Mouse (Mus musculus): Measurements from ENCODE around the gene Fbxo21. TPM values are rescaled to one million over a fixed set of nuclear protein-coding genes. Genes with fewer than 3 reads are reported as not detected.
A peak's percentile ranks its signal among the peaks of the same experiment; 100 is the strongest.

Fbxo21 gene
- total and polyA plus RNA-seq, 3 experiments: 33.6 to 37.8 (median 34.1) TPM

DNA sequence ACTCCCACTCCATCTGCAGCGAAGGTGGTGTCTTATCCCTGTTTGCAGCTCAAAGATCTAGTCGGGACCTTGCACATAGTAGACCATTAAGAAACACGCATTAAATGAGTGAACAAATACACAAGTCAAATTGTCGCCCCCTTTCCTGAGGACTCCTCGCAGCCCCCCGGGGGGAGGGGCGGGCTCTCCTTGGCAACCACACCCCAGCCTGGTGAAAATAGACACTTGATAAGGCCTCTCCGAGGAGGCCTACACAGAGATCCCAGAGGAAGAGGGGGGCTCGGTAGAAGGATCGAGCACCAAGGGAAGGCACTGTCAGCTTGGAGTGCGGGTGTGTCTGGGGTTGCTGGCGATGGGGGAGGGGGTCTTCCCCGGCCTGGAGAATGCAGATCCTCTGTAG lies 49.8 kb downstream of the Fbxo21 start:
- Histone ChIP-seq H3K36me3 (ENCODE audit: control insufficient read depth, insufficient read depth, low read length) (no peaks in the 10 kb centered on the region), H3K4me3 (no peak overlapping the region), H3K79me2 (replicated peaks; ENCODE audit: control insufficient read depth, insufficient read depth, low read length) (no peaks in the 10 kb centered on the region), H3K4me1 (ENCODE audit: control insufficient read depth, insufficient read depth, low read length) (peaks cover 4% of the 10 kb centered on the region), H3K9ac (ENCODE audit: low read depth, low read length) (no peak overlapping the region), H3K27ac (no peak overlapping the region), H3K27me3 (ENCODE audit: control insufficient read depth, insufficient read depth, low read length) (peaks cover 12% of the 10 kb centered on the region)
- WGBS: 6% methylated on average over 13 of the region's 13 CpGs
- TF ChIP-seq POLR2A (IDR thresholded peaks at IDR 0.05; ENCODE audit: insufficient read depth, low read depth, low read length): no peak
- TF ChIP-seq EP300 (IDR thresholded peaks at IDR 0.05; ENCODE audit: insufficient read depth, low read depth, low read length): no peak
- TF ChIP-seq CTCF (IDR thresholded peaks at IDR 0.05): no peak
- intact Hi-C loops (cut with DNase I): loop anchor here (5.0 kb wide), 1 partner anchor 41 kb away; no protein-coding TSS in a partner anchor
- no peak for DNase-seq

DNA sequence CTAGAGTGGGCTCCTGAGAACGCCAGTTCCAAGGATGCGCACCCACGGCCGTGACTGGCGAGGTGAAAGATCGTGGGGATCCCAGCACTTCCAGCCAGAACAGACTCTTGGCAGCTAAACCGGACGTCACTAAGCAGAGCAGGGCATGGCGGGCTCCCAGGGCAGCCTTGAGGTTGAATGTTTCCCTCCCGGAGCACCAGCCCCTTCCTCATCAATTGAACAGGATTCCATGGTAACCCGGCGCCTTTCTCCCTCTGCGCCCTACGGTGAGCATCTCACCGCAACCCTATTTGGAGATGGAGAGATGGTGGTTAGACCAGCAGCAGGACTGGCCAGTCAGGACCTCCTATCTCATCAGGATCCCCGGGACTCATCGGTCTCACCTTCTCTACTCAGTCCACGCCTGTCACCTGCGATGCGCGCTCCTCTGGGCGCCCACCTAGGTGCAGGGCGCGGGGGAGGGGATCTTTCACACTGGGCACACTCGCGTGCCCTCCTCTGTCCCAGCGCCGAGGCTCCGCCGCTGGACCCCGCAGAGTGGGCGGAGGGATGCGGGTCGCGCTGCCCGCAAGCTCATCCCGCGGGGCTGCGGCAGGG lies 50.7 kb downstream of the Fbxo21 start:
- Histone ChIP-seq H3K4me3 (peak overlapping the region; percentile 60), H3K4me1 (ENCODE audit: control insufficient read depth, insufficient read depth, low read length) (peaks cover 4% of the 10 kb centered on the region)
- intact Hi-C loops (cut with DNase I): loop anchor here (5.0 kb wide), 1 partner anchor 40 kb away; no protein-coding TSS in a partner anchor

DNA sequence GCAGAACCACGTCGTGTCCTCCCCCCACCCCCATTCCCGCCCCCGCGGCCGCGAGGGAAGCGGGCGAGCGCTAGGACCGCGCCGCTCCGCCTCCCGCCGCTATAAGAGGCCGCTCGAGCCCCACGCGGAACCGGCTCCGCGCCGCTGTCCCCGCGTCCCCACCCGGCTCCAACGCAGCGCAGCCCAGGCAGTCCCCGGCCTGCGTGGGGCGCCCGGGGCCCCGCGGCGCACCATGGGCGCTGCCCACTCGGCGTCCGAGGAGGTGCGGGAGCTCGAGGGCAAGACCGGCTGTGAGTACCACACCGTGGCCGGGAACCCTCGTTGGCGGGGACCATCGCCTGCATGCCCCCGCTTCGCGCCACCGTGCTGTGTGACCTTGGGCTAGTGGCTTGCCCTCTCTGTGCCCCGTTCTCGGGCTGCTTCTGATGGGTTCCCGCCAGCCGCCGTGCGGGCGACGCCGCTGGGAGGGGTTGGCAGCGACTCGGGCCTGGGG lies 51.2 kb downstream of the Fbxo21 start, which contains the start of gene Tesc:
TSS of gene Tesc (plus strand) at position 46 of the 493 bp plus-strand sequence.
- no peak for TF ChIP-seq CTCF (IDR thresholded peaks at IDR 0.05)
- no peak for TF ChIP-seq EP300 (IDR thresholded peaks at IDR 0.05; ENCODE audit: insufficient read depth, low read depth, low read length)
- TF ChIP-seq POLR2A (IDR thresholded peaks at IDR 0.05; ENCODE audit: insufficient read depth, low read depth, low read length): 0 out of 2 replicates have a peak, but pooled peaks have one; percentile 22
- H3K9ac ChIP-seq (ENCODE audit: low read depth, low read length): peak within 1 kb of the TSS; percentile 70
- 2% methylated on average over 59 of the region's 63 CpGs for WGBS
- peaks cover 4% of the 10 kb centered on the region for H3K4me1 ChIP-seq (ENCODE audit: control insufficient read depth, insufficient read depth, low read length)
- H3K27ac ChIP-seq: peak within 1 kb of the TSS; percentile 76
- H3K27me3 ChIP-seq (ENCODE audit: control insufficient read depth, insufficient read depth, low read length): peaks cover 12% of the 10 kb centered on the region
- peak in 1 of 2 experiments; percentile 59 for DNase-seq
- peak within 1 kb of the TSS; percentile 60 for H3K4me3 ChIP-seq
- intact Hi-C loops (cut with DNase I): loop anchor here (5.0 kb wide), 1 partner anchor 40 kb away; no protein-coding TSS in a partner anchor
- H3K36me3 ChIP-seq (ENCODE audit: control insufficient read depth, insufficient read depth, low read length): no peaks in the 10 kb centered on the region
- H3K79me2 ChIP-seq (replicated peaks; ENCODE audit: control insufficient read depth, insufficient read depth, low read length): no peaks in the 10 kb centered on the region

More for the DNA sequence above, 50.7 kb downstream of the Fbxo21 start:
- 2% methylated on average over 39 of the region's 39 CpGs for WGBS
- H3K79me2 ChIP-seq (replicated peaks; ENCODE audit: control insufficient read depth, insufficient read depth, low read length): no peaks in the 10 kb centered on the region
- no peaks in the 10 kb centered on the region for H3K36me3 ChIP-seq (ENCODE audit: control insufficient read depth, insufficient read depth, low read length)
- H3K27ac ChIP-seq: no peak overlapping the region
- peak in 1 of 2 experiments; percentile 34 for DNase-seq
- no peak for TF ChIP-seq EP300 (IDR thresholded peaks at IDR 0.05; ENCODE audit: insufficient read depth, low read depth, low read length)
- TF ChIP-seq POLR2A (IDR thresholded peaks at IDR 0.05; ENCODE audit: insufficient read depth, low read depth, low read length): no peak
- no peak for TF ChIP-seq CTCF (IDR thresholded peaks at IDR 0.05)
- H3K27me3 ChIP-seq (ENCODE audit: control insufficient read depth, insufficient read depth, low read length): peaks cover 12% of the 10 kb centered on the region
- peak overlapping the region; percentile 11; the same call in 1 of the 2 replicates for H3K9ac ChIP-seq (ENCODE audit: low read depth, low read length)

DNA sequence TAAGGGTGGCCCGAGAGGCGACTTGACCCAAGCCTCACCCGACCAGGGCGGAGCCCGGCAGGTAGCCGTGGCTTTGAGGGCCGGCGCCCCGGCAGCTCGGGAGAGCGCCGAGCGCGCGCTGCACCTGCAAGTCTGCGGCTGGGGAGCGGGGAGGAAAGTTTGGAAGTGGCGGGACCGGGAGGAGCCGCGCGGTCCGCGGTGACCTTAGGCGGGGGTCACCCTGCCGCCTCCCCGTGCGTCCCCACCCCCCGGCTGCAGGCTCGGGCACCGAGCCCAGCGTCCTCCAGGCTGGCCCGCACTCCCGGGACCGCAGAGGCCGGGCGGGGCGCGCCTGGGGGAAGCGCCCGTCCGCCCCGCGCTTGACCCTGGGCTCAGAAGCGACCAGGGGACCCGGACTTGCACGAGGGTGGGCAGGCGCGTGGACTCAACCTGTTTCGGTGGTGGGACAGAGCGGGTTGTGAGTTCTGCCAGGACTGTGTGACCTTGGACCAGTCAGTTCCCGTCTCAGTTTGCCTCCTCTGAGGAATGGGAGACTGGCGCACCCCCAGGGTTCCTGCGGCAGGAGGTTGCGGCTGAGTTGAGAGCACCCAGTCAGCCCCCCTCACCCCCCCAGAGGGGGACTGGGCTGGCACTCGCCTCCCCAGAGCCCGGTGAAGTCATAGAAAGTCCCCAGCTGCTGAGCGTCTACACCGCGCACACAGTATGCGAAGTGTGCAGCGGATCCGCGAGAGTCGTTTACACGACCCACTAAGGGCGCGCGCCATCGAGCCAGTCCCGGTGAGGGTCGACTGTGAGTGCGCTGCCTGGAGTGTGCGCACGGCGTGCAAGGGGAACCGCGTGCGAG lies 51.9 kb downstream of the Fbxo21 start:
- Histone ChIP-seq H3K27me3 (ENCODE audit: control insufficient read depth, insufficient read depth, low read length) (peaks cover 12% of the 10 kb centered on the region), H3K79me2 (replicated peaks; ENCODE audit: control insufficient read depth, insufficient read depth, low read length) (no peaks in the 10 kb centered on the region), H3K9ac (ENCODE audit: low read depth, low read length) (peak overlapping the region; percentile 70), H3K27ac (peak overlapping the region; percentile 76), H3K4me3 (peak overlapping the region; percentile 60), H3K36me3 (ENCODE audit: control insufficient read depth, insufficient read depth, low read length) (no peaks in the 10 kb centered on the region), H3K4me1 (ENCODE audit: control insufficient read depth, insufficient read depth, low read length) (peaks cover 4% of the 10 kb centered on the region)
- intact Hi-C loops (cut with DNase I): loop anchor here (5.0 kb wide), 1 partner anchor 39 kb away; no protein-coding TSS in a partner anchor
- peak; percentile 66 to 71 for DNase-seq
- 1% methylated on average over 79 of the region's 79 CpGs for WGBS
- TF ChIP-seq POLR2A (IDR thresholded peaks at IDR 0.05; ENCODE audit: insufficient read depth, low read depth, low read length) (no peak), CTCF (IDR thresholded peaks at IDR 0.05) (no peak), EP300 (IDR thresholded peaks at IDR 0.05; ENCODE audit: insufficient read depth, low read depth, low read length) (no peak)

DNA sequence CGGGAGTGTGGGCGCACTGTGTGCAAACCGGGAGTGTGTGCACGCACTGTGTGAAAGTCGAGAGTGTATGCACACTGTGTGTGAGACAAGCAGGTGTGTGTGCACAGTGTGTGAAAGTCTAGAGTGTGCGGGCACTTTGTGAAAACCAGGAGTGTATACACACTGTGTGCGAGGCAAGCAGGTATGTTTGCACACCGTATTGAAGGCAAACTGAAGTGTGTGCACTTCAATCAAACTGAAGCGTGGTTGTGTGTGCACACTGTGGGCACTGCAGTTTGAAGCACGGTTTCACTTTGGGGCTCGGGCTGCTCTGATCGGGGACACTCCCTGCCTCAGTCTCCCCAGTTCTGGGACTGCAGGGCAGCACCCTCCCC lies 52.5 kb downstream of the Fbxo21 start:
- intact Hi-C loops (cut with DNase I): loop anchor here (5.0 kb wide), 1 partner anchor 38 kb away; no protein-coding TSS in a partner anchor
- whole genome bisulfite sequencing: 8% methylated on average over 12 of the region's 12 CpGs

More for the DNA sequence above, 52.5 kb downstream of the Fbxo21 start:
- Histone ChIP-seq H3K4me3 (peak overlapping the region; percentile 60), H3K79me2 (replicated peaks; ENCODE audit: control insufficient read depth, insufficient read depth, low read length) (no peaks in the 10 kb centered on the region), H3K27ac (peak overlapping the region; percentile 76; the same call in 1 of the 2 replicates), H3K27me3 (ENCODE audit: control insufficient read depth, insufficient read depth, low read length) (peaks cover 12% of the 10 kb centered on the region), H3K36me3 (ENCODE audit: control insufficient read depth, insufficient read depth, low read length) (no peaks in the 10 kb centered on the region), H3K9ac (ENCODE audit: low read depth, low read length) (peak overlapping the region; percentile 70), H3K4me1 (ENCODE audit: control insufficient read depth, insufficient read depth, low read length) (peaks cover 4% of the 10 kb centered on the region)
- DNase-seq: no peak
- no peak for TF ChIP-seq EP300 (IDR thresholded peaks at IDR 0.05; ENCODE audit: insufficient read depth, low read depth, low read length)
- TF ChIP-seq CTCF (IDR thresholded peaks at IDR 0.05): no peak
- no peak for TF ChIP-seq POLR2A (IDR thresholded peaks at IDR 0.05; ENCODE audit: insufficient read depth, low read depth, low read length)
